Mouse (Mus musculus): ENCODE results near the gene Plekhj1.

Gene Plekhj1

GRCm38 (mm10) chr10:80805925-80806324, 7.5 kb upstream of the Plekhj1 start:
- DNase-seq (ENCODE audit: low read depth) = peak; percentile 55

GRCm38 (mm10) chr10:80805322-80805721, 6.9 kb upstream of the Plekhj1 start:
- no peak for DNase-seq (ENCODE audit: low read depth)

GRCm38 (mm10) chr10:80804916-80805315, 6.5 kb upstream of the Plekhj1 start, which contains the start of gene Amh:
Amh (plus strand) TSS chr10:80805243.
- DNase-seq (ENCODE audit: low read depth) = no peak

GRCm38 (mm10) chr10:80804340-80804739, 5.9 kb upstream of the Plekhj1 start:
- no peak for DNase-seq (ENCODE audit: low read depth)

GRCm38 (mm10) chr10:80802996-80803395, 4.6 kb upstream of the Plekhj1 start:
- DNase-seq (ENCODE audit: low read depth) = no peak

GRCm38 (mm10) chr10:80802204-80802912, 3.9 kb upstream of the Plekhj1 start:
- no peak for DNase-seq (ENCODE audit: low read depth)

GRCm38 (mm10) chr10:80799070-80799566, 692 bp upstream of the Plekhj1 start:
- peak; percentile 62 for DNase-seq (ENCODE audit: low read depth)

- peak; percentile 86 for DNase-seq (ENCODE audit: low read depth)
These were observed 958 bp downstream of the Plekhj1 start for GRCm38 (mm10) chr10:80797186-80798149.

- DNase-seq (ENCODE audit: low read depth) = no peak
These were observed 2.0 kb downstream of the Plekhj1 start for GRCm38 (mm10) chr10:80796307-80796848.

GRCm38 (mm10) chr10:80794750-80795149, 3.7 kb downstream of the Plekhj1 start:
- no peak for DNase-seq (ENCODE audit: low read depth)

- DNase-seq (ENCODE audit: low read depth) = no peak
These were observed 4.6 kb downstream of the Plekhj1 start for GRCm38 (mm10) chr10:80793803-80794202.

GRCm38 (mm10) chr10:80793033-80793784, 5.2 kb downstream of the Plekhj1 start:
- DNase-seq (ENCODE audit: low read depth) = no peak

- no peak for DNase-seq (ENCODE audit: low read depth)
These were observed 6.0 kb downstream of the Plekhj1 start for GRCm38 (mm10) chr10:80792175-80793032.

- DNase-seq (ENCODE audit: low read depth) = no peak
These were observed 6.8 kb downstream of the Plekhj1 start for GRCm38 (mm10) chr10:80791476-80792174.

GRCm38 (mm10) chr10:80790761-80791404, 7.5 kb downstream of the Plekhj1 start:
- no peak for DNase-seq (ENCODE audit: low read depth)

GRCm38 (mm10) chr10:80787517-80787916, 10.9 kb downstream of the Plekhj1 start:
- no peak for DNase-seq (ENCODE audit: low read depth)

GRCm38 (mm10) chr10:80785963-80786362, 12.5 kb downstream of the Plekhj1 start:
- DNase-seq (ENCODE audit: low read depth) = no peak

- no peak for DNase-seq (ENCODE audit: low read depth)
These were observed 13.6 kb downstream of the Plekhj1 start for GRCm38 (mm10) chr10:80784871-80785270.

GRCm38 (mm10) chr10:80784302-80784701, 14.1 kb downstream of the Plekhj1 start:
- no peak for DNase-seq (ENCODE audit: low read depth)

GRCm38 (mm10) chr10:80779565-80779964, 18.9 kb downstream of the Plekhj1 start:
- DNase-seq (ENCODE audit: low read depth) = peak; percentile 39
